Mouse (Mus musculus) heart, embryonic 15.5 days (tissue): ENCODE measurements around the gene Gnl1. TPM values are rescaled to one million over a fixed set of nuclear protein-coding genes. Genes with fewer than 3 reads are reported as not detected.
"Not testable (repeated sequence)": the region's sequence is repeated elsewhere in the genome, so short reads cannot be mapped to it uniquely, and the experiment has no call there.

ENCODE experiments used
- ATAC-seq: fragments of 200-750 bp; cut with Nextera tagmentation; replicated peaks from 2 replicates; pipeline ENCODE4 v1.8.0; 2017; ENCODE audit warnings: low read depth, moderate TSS enrichment; ENCODE audit not compliant: insufficient number of reproducible peaks, insufficient read depth, low FRiP score
- H3K27ac ChIP-seq: fragments of 300-500 bp; sonication (generic); 2 replicates; pipeline ENCODE4 v1.5.1; 2015; ENCODE audit warnings: mild to moderate bottlenecking, inconsistent platforms
- H3K27me3 ChIP-seq: fragments of 300-500 bp; sonication (generic); 2 replicates; pipeline ENCODE4 v1.6.1; 2015; ENCODE audit warnings: inconsistent platforms
- H3K36me3 ChIP-seq: fragments of 300-500 bp; sonication (generic); 2 replicates; pipeline ENCODE4 v1.6.1; 2015; ENCODE audit warnings: mild to moderate bottlenecking, inconsistent platforms
- H3K4me1 ChIP-seq: fragments of 300-500 bp; sonication (generic); replicated peaks from 2 replicates; pipeline ENCODE4 v1.6.1; 2015; ENCODE audit warnings: inconsistent platforms
- H3K4me2 ChIP-seq: fragments of 300-500 bp; sonication (generic); 2 replicates; pipeline ENCODE4 v1.6.1; 2015; ENCODE audit warnings: inconsistent platforms, mild to moderate bottlenecking, moderate library complexity
- H3K4me3 ChIP-seq: fragments of 300-500 bp; sonication (generic); 2 replicates; pipeline ENCODE4 v1.5.1; 2015; ENCODE audit warnings: mild to moderate bottlenecking, inconsistent platforms
- H3K9ac ChIP-seq: fragments of 300-500 bp; sonication (generic); 2 replicates; pipeline ENCODE4 v1.6.1; 2015; ENCODE audit warnings: mild to moderate bottlenecking, inconsistent platforms
- H3K9me3 ChIP-seq: fragments of 300-500 bp; sonication (generic); replicated peaks from 2 replicates; pipeline ENCODE4 v1.6.1; 2016; ENCODE audit warnings: inconsistent platforms
- WGBS: fragments of 180-500 bp; shearing (Covaris S2); methylation state at CpG from one replicate; pipeline ENCODE4 v1.1.7; 2015; ENCODE audit warnings: mixed read lengths; 5-methylcytosine and 5-hydroxymethylcytosine counted together
- polyA plus RNA-seq: library from polyadenylated mRNA; unstranded; fragments of >200 nt; fragmentation: Nextera tagmentation; extraction: Ambion mirVana; gene quantifications from 2 replicates; pipeline ENCODE4 v1.2.1, GENCODE M21; 2015

The Gnl1 gene
- polyA plus RNA-seq, 1 experiment from 2014 or later = 31.4 TPM

- no peak overlapping the region for H3K9ac ChIP-seq
- no peak overlapping the region for H3K4me3 ChIP-seq
- no peak overlapping the region for H3K4me2 ChIP-seq
- H3K9me3 ChIP-seq = no peaks in the 10 kb centered on the region
- peak; percentile 44 for ATAC-seq
- WGBS = 3% methylated on average over 11 of the region's 11 CpGs
- peaks cover 26% of the 10 kb centered on the region for H3K4me1 ChIP-seq
- H3K27ac ChIP-seq = no peak overlapping the region
- H3K36me3 ChIP-seq = no peaks in the 10 kb centered on the region
- H3K27me3 ChIP-seq = no peaks in the 10 kb centered on the region
Observed at GRCm38 (mm10) chr17:35996949-35997348, 17.3 kb downstream of the Gnl1 start.

- no peaks in the 10 kb centered on the region for H3K27me3 ChIP-seq
- H3K36me3 ChIP-seq = no peaks in the 10 kb centered on the region
- H3K9ac ChIP-seq = no peak overlapping the region
- H3K4me2 ChIP-seq = 0 out of 2 replicates have a peak overlapping the region, but pooled peaks have one; percentile 13
- 62% methylated on average over 12 of the region's 12 CpGs for WGBS
- no peak for ATAC-seq
- H3K4me1 ChIP-seq = peaks cover 26% of the 10 kb centered on the region
- no peak overlapping the region for H3K4me3 ChIP-seq
- no peak overlapping the region for H3K27ac ChIP-seq
- H3K9me3 ChIP-seq = no peaks in the 10 kb centered on the region
Observed at GRCm38 (mm10) chr17:35997713-35998510, 18.3 kb downstream of the Gnl1 start.

GRCm38 (mm10) chr17:35998545-35999305 lies 19.1 kb downstream of the Gnl1 start:
- no peaks in the 10 kb centered on the region for H3K27me3 ChIP-seq
- H3K4me3 ChIP-seq = no peak overlapping the region
- 63% methylated on average over 6 of the region's 6 CpGs for WGBS
- H3K27ac ChIP-seq = no peak overlapping the region
- peaks cover 26% of the 10 kb centered on the region for H3K4me1 ChIP-seq
- H3K4me2 ChIP-seq = 0 out of 2 replicates have a peak overlapping the region, but pooled peaks have one; percentile 10
- H3K9ac ChIP-seq = no peak overlapping the region
- H3K9me3 ChIP-seq = no peaks in the 10 kb centered on the region
- H3K36me3 ChIP-seq = no peaks in the 10 kb centered on the region
- no peak for ATAC-seq

- H3K9me3 ChIP-seq = no peaks in the 10 kb centered on the region
- H3K36me3 ChIP-seq = no peaks in the 10 kb centered on the region
- H3K4me2 ChIP-seq = no peak overlapping the region
- H3K27me3 ChIP-seq = no peaks in the 10 kb centered on the region
- ATAC-seq = no peak
- 55% methylated on average over 7 of the region's 7 CpGs for WGBS
- peaks cover 24% of the 10 kb centered on the region for H3K4me1 ChIP-seq
- H3K27ac ChIP-seq = no peak overlapping the region
- no peak overlapping the region for H3K9ac ChIP-seq
- no peak overlapping the region for H3K4me3 ChIP-seq
Observed at GRCm38 (mm10) chr17:35999356-35999755, 19.7 kb downstream of the Gnl1 start.

- Histone ChIP-seq H3K36me3 (no peaks in the 10 kb centered on the region), H3K4me1 (peaks cover 19% of the 10 kb centered on the region), H3K4me2 (no peak overlapping the region), H3K4me3 (no peak overlapping the region), H3K9me3 (no peaks in the 10 kb centered on the region), H3K9ac (no peak overlapping the region), H3K27ac (no peak overlapping the region), H3K27me3 (no peaks in the 10 kb centered on the region)
- ATAC-seq = no peak
- WGBS = 77% methylated on average over 4 of the region's 4 CpGs
Observed at GRCm38 (mm10) chr17:36000349-36000748, 20.7 kb downstream of the Gnl1 start.

- no peak for ATAC-seq
- Histone ChIP-seq H3K27ac (no peak overlapping the region), H3K9me3 (no peaks in the 10 kb centered on the region), H3K9ac (no peak overlapping the region), H3K36me3 (no peaks in the 10 kb centered on the region), H3K27me3 (no peaks in the 10 kb centered on the region), H3K4me2 (no peak overlapping the region), H3K4me1 (peaks cover 12% of the 10 kb centered on the region), H3K4me3 (no peak overlapping the region)
- WGBS = 92% methylated on average over 12 of the region's 12 CpGs
Observed at GRCm38 (mm10) chr17:36001121-36001897, 21.7 kb downstream of the Gnl1 start.

- H3K9me3 ChIP-seq = no peaks in the 10 kb centered on the region
- H3K27me3 ChIP-seq = no peaks in the 10 kb centered on the region
- no peaks in the 10 kb centered on the region for H3K36me3 ChIP-seq
- no peak overlapping the region for H3K4me2 ChIP-seq
- no peak overlapping the region for H3K27ac ChIP-seq
- ATAC-seq = no peak; the same call in 1 of the 2 replicates
- no peak overlapping the region for H3K4me3 ChIP-seq
- H3K9ac ChIP-seq = no peak overlapping the region
- H3K4me1 ChIP-seq = peaks cover 12% of the 10 kb centered on the region
- WGBS = 91% methylated on average over 6 of the region's 6 CpGs
Observed at GRCm38 (mm10) chr17:36001966-36002365, 22.3 kb downstream of the Gnl1 start.

GRCm38 (mm10) chr17:36003331-36003730 lies 23.7 kb downstream of the Gnl1 start:
- no peaks in the 10 kb centered on the region for H3K36me3 ChIP-seq
- no peak overlapping the region for H3K9ac ChIP-seq
- 0 out of 2 replicates have a peak, but pooled peaks cover 4% of the 10 kb centered on the region for H3K4me1 ChIP-seq
- no peak overlapping the region for H3K4me3 ChIP-seq
- no peak for ATAC-seq
- WGBS = 90% methylated on average over 7 of the region's 7 CpGs
- no peak overlapping the region for H3K4me2 ChIP-seq
- no peak overlapping the region for H3K27ac ChIP-seq
- H3K9me3 ChIP-seq = no peaks in the 10 kb centered on the region
- no peaks in the 10 kb centered on the region for H3K27me3 ChIP-seq

GRCm38 (mm10) chr17:36004409-36004808 lies 24.8 kb downstream of the Gnl1 start:
- not testable (repeated sequence) for H3K4me2 ChIP-seq, H3K9me3 ChIP-seq, H3K27me3 ChIP-seq, H3K4me3 ChIP-seq, H3K4me1 ChIP-seq, H3K36me3 ChIP-seq, ATAC-seq, H3K9ac ChIP-seq, H3K27ac ChIP-seq
- 90% methylated on average over 7 of the region's 7 CpGs for WGBS

GRCm38 (mm10) chr17:36014977-36015376 lies 35.3 kb downstream of the Gnl1 start:
- 89% methylated on average over 5 of the region's 5 CpGs for WGBS
- H3K9me3 ChIP-seq = no peaks in the 10 kb centered on the region

GRCm38 (mm10) chr17:36017046-36017445 lies 37.4 kb downstream of the Gnl1 start:
- Histone ChIP-seq H3K36me3 (peaks cover 10% of the 10 kb centered on the region; the same call in 1 of the 2 replicates), H3K27me3 (no peaks in the 10 kb centered on the region), H3K4me2 (no peak overlapping the region), H3K4me3 (no peak overlapping the region), H3K9ac (no peak overlapping the region), H3K9me3 (no peaks in the 10 kb centered on the region), H3K27ac (no peak overlapping the region), H3K4me1 (0 out of 2 replicates have a peak, but pooled peaks cover 3% of the 10 kb centered on the region)
- no peak for ATAC-seq
- 85% methylated on average over 5 of the region's 5 CpGs for WGBS

More at GRCm38 (mm10) chr17:36014977-36015376, 35.3 kb downstream of the Gnl1 start:
- Histone ChIP-seq H3K27me3 (no peaks in the 10 kb centered on the region), H3K4me3 (no peak overlapping the region), H3K9ac (no peak overlapping the region), H3K4me1 (no peaks in the 10 kb centered on the region), H3K27ac (no peak overlapping the region), H3K4me2 (no peak overlapping the region), H3K36me3 (peaks cover 10% of the 10 kb centered on the region; the same call in 1 of the 2 replicates)
- ATAC-seq = no peak
